Mouse (Mus musculus): ENCODE data around the gene Ube2g2.

DNA sequence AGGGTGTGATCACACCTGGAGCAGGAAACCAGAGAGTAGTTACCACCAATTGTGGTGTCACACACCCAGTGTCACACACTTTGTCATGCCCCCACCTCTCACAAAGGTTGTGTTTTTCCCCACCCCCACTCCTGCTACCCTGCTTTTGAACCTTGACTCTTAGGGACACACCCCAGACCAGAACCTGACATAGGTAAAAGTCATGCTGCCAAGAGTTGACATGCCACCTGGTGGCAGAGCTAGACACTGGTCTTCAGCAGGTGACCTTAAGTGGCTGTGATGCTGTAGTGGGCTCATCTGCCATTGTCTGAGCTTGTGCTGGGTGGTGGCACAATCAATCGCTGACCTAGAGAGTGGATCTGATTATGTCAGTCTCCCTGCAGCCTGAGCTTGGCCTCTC lies 7.9 kb downstream of the Ube2g2 start:
- TF ChIP-seq EP300 (IDR thresholded peaks at IDR 0.05), result no peak
- peak; percentile 49 for TF ChIP-seq CTCF (IDR thresholded peaks at IDR 0.05)

Measured in lung, postnatal 0 days (tissue).